Mouse (Mus musculus): ENCODE data around the gene Islr. TPM values are rescaled to one million over a fixed set of nuclear protein-coding genes. Genes with fewer than 3 reads are reported as not detected.

Gene Islr
- total and polyA plus RNA-seq, 2 experiments from 2014 or later: 32.5 to 68.8 TPM

DNA sequence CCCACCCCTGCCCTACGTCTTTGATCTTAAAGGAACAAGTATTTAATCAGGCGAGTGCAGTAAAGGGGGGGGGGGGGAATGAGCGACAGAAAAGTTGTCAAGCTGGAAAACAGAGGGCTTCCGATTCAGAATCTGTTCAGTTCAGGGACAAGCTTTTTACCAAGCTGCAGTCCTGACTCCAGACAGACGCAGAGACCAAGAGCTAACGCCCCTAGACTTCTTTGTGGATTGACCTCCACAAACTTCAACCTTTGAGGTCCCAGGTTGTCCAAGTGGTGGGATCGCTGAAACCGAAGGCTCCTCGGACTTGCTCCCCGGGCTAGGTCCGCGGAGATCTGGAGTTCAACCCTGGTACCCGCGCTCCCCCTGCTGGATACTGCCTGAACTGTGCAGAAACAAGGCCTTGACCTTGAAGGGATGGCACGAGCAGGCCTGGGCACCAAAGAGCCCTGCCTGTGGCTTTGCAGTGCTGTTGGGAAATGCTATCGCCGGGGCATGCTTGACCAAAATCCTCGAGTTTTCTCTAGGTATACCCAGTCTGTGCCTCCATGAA, 418 bp upstream of the Islr start:
- peaks cover 34% of the 10 kb centered on the region for H3K27me3 ChIP-seq (ENCODE audit: insufficient read depth, low read length)

DNA sequence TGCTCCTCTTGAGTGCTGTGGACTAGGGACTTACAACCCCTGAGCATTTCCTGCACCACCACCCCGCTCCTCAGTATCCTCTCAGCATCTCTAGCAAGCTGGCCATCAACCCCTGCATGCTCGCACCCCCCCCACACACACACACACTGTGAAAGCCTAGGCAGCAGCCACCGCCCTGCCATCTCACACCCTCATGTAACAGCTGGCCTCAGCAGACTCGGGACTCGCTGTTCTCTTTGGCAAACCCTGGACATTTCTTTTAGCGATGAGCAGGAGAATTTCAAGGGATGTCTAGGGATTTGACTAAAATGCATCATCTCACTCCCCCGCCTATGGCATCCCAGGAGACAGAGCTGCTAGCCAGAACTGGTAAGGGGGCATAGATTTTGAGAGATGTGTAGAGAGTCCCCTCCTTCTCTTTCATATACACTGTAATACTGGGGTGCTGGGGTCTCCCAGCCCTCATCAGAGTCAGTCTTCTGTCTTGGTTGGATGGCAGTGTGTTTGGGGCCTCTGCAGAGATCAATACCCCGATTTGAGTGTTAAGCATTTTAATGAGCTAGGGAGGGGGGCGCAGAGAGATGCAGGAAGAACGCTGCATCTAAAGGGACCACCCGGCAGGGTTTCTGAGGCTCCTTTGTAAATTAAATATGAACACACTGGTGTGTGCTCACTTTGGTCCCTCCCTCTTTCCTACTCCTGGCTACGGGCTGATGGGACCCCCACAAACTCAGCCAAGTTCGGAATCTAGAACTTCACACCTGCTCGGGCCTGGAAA, 1.2 kb downstream of the Islr start:
- no peaks in the 10 kb centered on the region for H3K36me3 ChIP-seq (ENCODE audit: insufficient read depth, low read length)
- H3K9me3 ChIP-seq (ENCODE audit: low read length): no peaks in the 10 kb centered on the region
- peak overlapping the region; percentile 35 for H3K4me3 ChIP-seq (ENCODE audit: low read depth, low read length)
- H3K9ac ChIP-seq (replicated peaks; ENCODE audit: low read length, poor library complexity, severe bottlenecking): peak overlapping the region; percentile 37
- WGBS: 8% methylated on average over 14 of the region's 14 CpGs
- H3K4me1 ChIP-seq (ENCODE audit: insufficient read depth, low read length): peaks cover 2% of the 10 kb centered on the region; the same call in 1 of the 2 replicates
- TF ChIP-seq CTCF (IDR thresholded peaks at IDR 0.05): no peak
- no peak for ATAC-seq (ENCODE audit: low FRiP score)
- DNase-seq (ENCODE audit: low spot score): no peak
- peak overlapping the region; percentile 66 for H3K4me2 ChIP-seq (ENCODE audit: low read depth, low read length, poor library complexity, severe bottlenecking)
- peak overlapping the region; percentile 69 for H3K27ac ChIP-seq (ENCODE audit: low read depth, low read length)
- peaks cover 50% of the 10 kb centered on the region for H3K27me3 ChIP-seq (ENCODE audit: insufficient read depth, low read length)

More for the DNA sequence above, 418 bp upstream of the Islr start:
- WGBS: 5% methylated on average over 18 of the region's 18 CpGs
- Histone ChIP-seq H3K27ac (ENCODE audit: low read depth, low read length) (no peak overlapping the region), H3K4me1 (ENCODE audit: insufficient read depth, low read length) (0 out of 2 replicates have a peak, but pooled peaks cover 2% of the 10 kb centered on the region), H3K9me3 (ENCODE audit: low read length) (no peaks in the 10 kb centered on the region), H3K4me2 (ENCODE audit: low read depth, low read length, poor library complexity, severe bottlenecking) (peak overlapping the region; percentile 32), H3K4me3 (ENCODE audit: low read depth, low read length) (peak overlapping the region; percentile 26), H3K9ac (replicated peaks; ENCODE audit: low read length, poor library complexity, severe bottlenecking) (no peak overlapping the region), H3K36me3 (ENCODE audit: insufficient read depth, low read length) (no peaks in the 10 kb centered on the region)
- peak; percentile 91 for TF ChIP-seq CTCF (IDR thresholded peaks at IDR 0.05)
- ATAC-seq (ENCODE audit: low FRiP score): peak; percentile 53; the same call in 1 of the 2 replicates
- DNase-seq (ENCODE audit: low spot score): peak; percentile 83

DNA sequence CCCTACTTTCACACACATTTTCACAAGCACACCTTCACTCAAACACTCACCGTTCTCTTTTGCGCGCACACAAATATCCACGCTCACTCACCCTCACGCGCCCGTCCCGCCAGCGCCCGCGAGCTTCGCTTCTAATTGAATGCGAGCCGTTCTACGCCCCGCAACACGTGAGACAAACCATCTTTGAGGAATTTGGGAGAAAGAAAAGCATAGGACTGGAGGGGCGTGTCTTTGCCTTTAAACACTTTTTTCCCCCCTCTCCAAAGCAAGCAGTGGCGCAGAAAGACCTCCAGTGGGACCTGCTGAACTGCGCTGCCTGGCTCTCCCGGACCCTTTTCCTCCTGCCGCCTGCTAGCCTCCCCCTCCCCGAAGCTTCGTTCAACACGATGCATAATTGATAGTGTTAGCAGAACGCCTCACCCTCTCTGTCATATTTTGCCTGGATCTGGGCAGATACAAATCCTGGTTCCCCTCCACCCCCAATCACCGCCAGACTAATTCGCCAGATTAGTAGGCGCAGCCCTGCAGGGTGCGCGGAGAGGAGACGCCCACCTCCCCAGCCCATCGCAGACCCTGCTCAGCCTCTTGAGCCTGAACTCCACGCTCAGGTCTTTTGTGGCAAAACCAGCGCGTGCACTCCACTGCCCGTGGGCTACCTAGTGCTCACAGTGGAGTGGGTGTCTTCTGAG, 2.1 kb downstream of the Islr start:
- WGBS: 1% methylated on average over 37 of the region's 37 CpGs
- TF ChIP-seq CTCF (IDR thresholded peaks at IDR 0.05): no peak

DNA sequence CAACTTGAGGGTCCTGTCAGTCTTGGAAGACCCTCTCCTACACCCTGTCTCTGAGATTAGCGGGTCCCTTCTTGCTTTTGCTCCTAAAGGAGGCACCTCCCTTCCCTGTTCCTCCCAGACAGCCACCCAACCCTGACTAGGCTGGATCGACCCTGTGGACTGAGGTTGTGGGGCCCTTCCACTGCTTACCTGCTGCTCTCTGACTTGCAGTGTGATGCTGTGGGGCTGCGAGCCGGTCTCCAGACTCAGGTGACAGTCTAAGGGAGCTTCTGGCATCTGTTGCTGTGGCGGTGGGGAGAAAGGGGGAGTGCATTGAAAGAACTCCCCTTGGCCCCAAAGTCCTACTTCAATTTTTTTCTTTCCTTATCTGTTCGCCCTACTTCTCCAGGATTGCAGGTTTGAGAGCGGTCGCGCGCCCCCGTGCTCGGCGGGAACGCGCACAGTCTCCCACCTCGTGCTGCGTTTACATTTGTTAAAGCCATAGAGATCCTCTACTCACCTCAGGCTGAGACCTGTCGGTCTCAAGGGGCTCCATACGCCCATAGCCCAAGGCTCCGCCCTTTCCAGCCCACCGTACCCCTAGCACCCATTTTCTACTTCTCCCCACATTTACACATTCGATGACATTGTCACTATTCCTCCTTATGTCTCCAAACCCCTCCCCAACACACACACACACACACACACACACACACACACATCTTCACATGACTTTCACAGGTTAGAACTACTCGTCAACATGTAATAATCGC, 2.8 kb downstream of the Islr start:
- DNase-seq (ENCODE audit: low spot score) (no peak), ATAC-seq (ENCODE audit: low FRiP score) (0 out of 2 replicates have a peak, but pooled peaks have one; percentile 28)
- peak overlapping the region; percentile 35 for H3K4me3 ChIP-seq (ENCODE audit: low read depth, low read length)
- H3K4me2 ChIP-seq (ENCODE audit: low read depth, low read length, poor library complexity, severe bottlenecking): peak overlapping the region; percentile 66
- H3K9ac ChIP-seq (replicated peaks; ENCODE audit: low read length, poor library complexity, severe bottlenecking): 0 out of 2 replicates have a peak overlapping the region, but pooled peaks have one; percentile 2
- no peaks in the 10 kb centered on the region for H3K9me3 ChIP-seq (ENCODE audit: low read length)
- H3K27me3 ChIP-seq (ENCODE audit: insufficient read depth, low read length): peaks cover 59% of the 10 kb centered on the region
- H3K36me3 ChIP-seq (ENCODE audit: insufficient read depth, low read length): no peaks in the 10 kb centered on the region
- WGBS: under 1% methylated on average over 24 of the region's 24 CpGs
- peaks cover 6% of the 10 kb centered on the region for H3K4me1 ChIP-seq (ENCODE audit: insufficient read depth, low read length)
- peak overlapping the region; percentile 7 for H3K27ac ChIP-seq (ENCODE audit: low read depth, low read length)
- no peak for TF ChIP-seq CTCF (IDR thresholded peaks at IDR 0.05)

More for the DNA sequence above, 2.1 kb downstream of the Islr start:
- H3K27ac ChIP-seq (ENCODE audit: low read depth, low read length): peak overlapping the region; percentile 69
- peak overlapping the region; percentile 37 for H3K9ac ChIP-seq (replicated peaks; ENCODE audit: low read length, poor library complexity, severe bottlenecking)
- H3K4me1 ChIP-seq (ENCODE audit: insufficient read depth, low read length): peaks cover 6% of the 10 kb centered on the region
- ATAC-seq (ENCODE audit: low FRiP score) (no peak), DNase-seq (ENCODE audit: low spot score) (no peak)
- H3K9me3 ChIP-seq (ENCODE audit: low read length): no peaks in the 10 kb centered on the region
- peak overlapping the region; percentile 66 for H3K4me2 ChIP-seq (ENCODE audit: low read depth, low read length, poor library complexity, severe bottlenecking)
- peaks cover 55% of the 10 kb centered on the region for H3K27me3 ChIP-seq (ENCODE audit: insufficient read depth, low read length)
- peak overlapping the region; percentile 35 for H3K4me3 ChIP-seq (ENCODE audit: low read depth, low read length)
- H3K36me3 ChIP-seq (ENCODE audit: insufficient read depth, low read length): no peaks in the 10 kb centered on the region

DNA sequence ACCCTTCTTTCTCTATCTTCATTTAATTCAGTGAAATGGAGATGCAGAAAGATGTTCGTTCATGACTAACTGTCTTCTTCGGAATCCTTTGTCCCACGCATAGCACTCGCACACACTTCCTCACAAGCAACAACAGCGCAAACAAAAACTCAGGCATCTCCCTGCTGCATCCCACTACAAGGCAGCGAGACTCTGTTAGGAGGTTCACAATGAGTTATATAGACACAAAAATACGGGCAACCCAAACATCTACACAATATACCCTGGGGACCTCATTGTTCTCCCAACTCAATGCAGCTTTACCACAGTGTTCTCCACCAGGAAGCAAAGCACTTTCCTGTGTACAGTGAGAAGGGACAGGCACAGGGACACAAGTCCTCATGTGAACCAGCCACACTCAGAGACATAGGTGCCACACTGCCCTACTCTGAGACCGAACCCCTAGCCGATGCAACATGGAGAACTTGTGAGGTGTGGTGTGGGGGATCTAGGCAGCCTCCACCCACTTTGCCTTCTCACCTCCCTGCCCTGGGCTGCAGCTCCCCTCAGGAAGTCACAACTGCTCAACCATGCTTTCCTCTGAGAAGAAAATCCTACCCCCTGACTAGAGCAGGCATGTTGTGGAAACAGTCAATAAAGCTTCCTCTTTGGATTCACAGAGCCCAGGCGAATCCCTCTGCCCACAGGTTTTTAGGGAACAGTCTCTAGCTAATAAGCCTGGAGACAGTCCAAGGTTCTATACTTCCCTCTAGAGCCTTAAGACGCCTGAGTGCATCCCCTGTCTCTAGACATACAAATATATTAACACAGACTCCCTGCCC, 3.6 kb downstream of the Islr start:
- DNase-seq (ENCODE audit: low spot score): no peak
- H3K4me2 ChIP-seq (ENCODE audit: low read depth, low read length, poor library complexity, severe bottlenecking): peak overlapping the region; percentile 66
- peak overlapping the region; percentile 7 for H3K27ac ChIP-seq (ENCODE audit: low read depth, low read length)
- H3K9ac ChIP-seq (replicated peaks; ENCODE audit: low read length, poor library complexity, severe bottlenecking): peak overlapping the region; percentile 25; the same call in 1 of the 2 replicates
- H3K9me3 ChIP-seq (ENCODE audit: low read length): no peaks in the 10 kb centered on the region
- TF ChIP-seq CTCF (IDR thresholded peaks at IDR 0.05): no peak
- H3K36me3 ChIP-seq (ENCODE audit: insufficient read depth, low read length): no peaks in the 10 kb centered on the region
- H3K27me3 ChIP-seq (ENCODE audit: insufficient read depth, low read length): peaks cover 59% of the 10 kb centered on the region
- peaks cover 6% of the 10 kb centered on the region for H3K4me1 ChIP-seq (ENCODE audit: insufficient read depth, low read length)
- peak overlapping the region; percentile 35 for H3K4me3 ChIP-seq (ENCODE audit: low read depth, low read length)
- ATAC-seq (ENCODE audit: low FRiP score): no peak
- 11% methylated on average over 11 of the region's 11 CpGs for WGBS
